Mouse (Mus musculus) lung, postnatal 0 days (tissue): ENCODE data around the gene Osbpl6.

Experiments used
- CTCF ChIP-seq: IDR thresholded peaks from 2 replicates; pipeline ENCODE4 v1.5.1; 2016; ENCODE audit warnings: antibody characterized with exemption, mild to moderate bottlenecking
- EP300 ChIP-seq: IDR thresholded peaks from 2 replicates; pipeline ENCODE4 v1.6.1; 2016; ENCODE audit warnings: antibody characterized with exemption, mild to moderate bottlenecking, control low read depth

- TF ChIP-seq CTCF, result no peak
- TF ChIP-seq EP300, result no peak
Measured at GRCm38 (mm10) chr2:76417446-76418141, 11.3 kb downstream of the Osbpl6 start.
